Mouse (Mus musculus): Measurements from ENCODE around the gene Lrrc4b. TPM values are rescaled to one million over a fixed set of nuclear protein-coding genes. Genes with fewer than 3 reads are reported as not detected.
A peak's percentile ranks its signal among the peaks of the same experiment; 100 is the strongest.

Lrrc4b gene
- total and polyA plus RNA-seq, 3 experiments = 30.1 to 34.1 (median 33.2) TPM

DNA sequence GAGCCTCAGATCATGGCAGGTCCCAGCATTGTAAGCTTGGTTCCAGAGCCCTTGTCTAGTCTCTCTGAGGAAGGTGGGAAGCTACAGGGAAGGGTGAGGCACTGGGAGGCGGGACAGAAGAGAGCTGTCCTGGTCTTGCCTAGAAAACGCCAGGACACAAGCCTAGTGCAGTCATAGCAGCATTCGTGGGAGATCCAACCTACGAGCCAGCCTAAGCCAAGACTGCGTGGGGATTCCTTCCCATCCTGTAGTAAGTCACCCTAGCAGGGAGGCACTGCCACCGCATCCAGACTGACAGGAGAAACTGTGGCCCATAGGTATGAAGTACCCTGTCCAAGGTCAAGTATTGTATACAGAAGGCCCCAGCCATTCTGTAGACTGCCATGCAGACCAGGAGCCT, 3.7 kb downstream of the Lrrc4b start:
- intact Hi-C loops (cut with DNase I) = no loop called here
- no peak for TF ChIP-seq EP300 (IDR thresholded peaks at IDR 0.05; ENCODE audit: insufficient read depth, low read depth, low read length)
- no peak for TF ChIP-seq POLR2A (IDR thresholded peaks at IDR 0.05; ENCODE audit: insufficient read depth, low read depth, low read length)
- TF ChIP-seq CTCF (IDR thresholded peaks at IDR 0.05) = no peak
- Histone ChIP-seq H3K4me3 (no peak overlapping the region), H3K4me1 (ENCODE audit: control insufficient read depth, insufficient read depth, low read length) (no peaks in the 10 kb centered on the region), H3K27ac (no peak overlapping the region), H3K27me3 (ENCODE audit: control insufficient read depth, insufficient read depth, low read length) (peaks cover 9% of the 10 kb centered on the region), H3K79me2 (replicated peaks; ENCODE audit: control insufficient read depth, insufficient read depth, low read length) (no peaks in the 10 kb centered on the region), H3K36me3 (ENCODE audit: control insufficient read depth, insufficient read depth, low read length) (no peaks in the 10 kb centered on the region), H3K9ac (ENCODE audit: low read depth, low read length) (no peak overlapping the region)
- no peak for DNase-seq
- 71% methylated on average over 6 of the region's 6 CpGs for WGBS

DNA sequence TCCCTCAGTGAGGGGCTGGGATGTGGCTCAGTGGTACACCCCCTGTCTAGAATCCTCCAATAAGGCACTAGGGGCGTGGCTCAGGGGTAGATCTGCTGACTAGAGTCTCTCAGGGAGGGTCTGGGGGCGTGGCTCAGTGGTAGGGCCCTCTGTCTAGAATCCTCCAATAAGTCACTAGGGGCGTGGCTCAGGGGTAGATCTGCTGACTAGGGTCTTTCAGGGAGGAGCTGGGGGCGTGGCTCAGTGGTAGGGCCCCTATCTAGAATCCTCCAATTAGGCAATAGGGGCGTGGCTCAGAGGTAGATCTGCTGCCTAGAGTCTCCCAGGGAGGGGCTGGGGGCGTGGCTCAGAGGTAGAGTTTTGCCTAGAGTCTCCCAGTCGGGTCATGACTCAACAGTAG, 4.6 kb downstream of the Lrrc4b start:
- no peaks in the 10 kb centered on the region for H3K4me1 ChIP-seq (ENCODE audit: control insufficient read depth, insufficient read depth, low read length)
- no peak overlapping the region for H3K4me3 ChIP-seq
- no peak overlapping the region for H3K27ac ChIP-seq
- 9% methylated on average over 7 of the region's 7 CpGs for WGBS
- intact Hi-C loops (cut with DNase I) = no loop called here
- H3K79me2 ChIP-seq (replicated peaks; ENCODE audit: control insufficient read depth, insufficient read depth, low read length) = no peaks in the 10 kb centered on the region
- H3K9ac ChIP-seq (ENCODE audit: low read depth, low read length) = no peak overlapping the region
- no peak for TF ChIP-seq EP300 (IDR thresholded peaks at IDR 0.05; ENCODE audit: insufficient read depth, low read depth, low read length)
- TF ChIP-seq CTCF (IDR thresholded peaks at IDR 0.05) = no peak
- TF ChIP-seq POLR2A (IDR thresholded peaks at IDR 0.05; ENCODE audit: insufficient read depth, low read depth, low read length) = no peak
- no peak for DNase-seq
- H3K27me3 ChIP-seq (ENCODE audit: control insufficient read depth, insufficient read depth, low read length) = peaks cover 7% of the 10 kb centered on the region; the same call in 1 of the 2 replicates
- H3K36me3 ChIP-seq (ENCODE audit: control insufficient read depth, insufficient read depth, low read length) = no peaks in the 10 kb centered on the region

DNA sequence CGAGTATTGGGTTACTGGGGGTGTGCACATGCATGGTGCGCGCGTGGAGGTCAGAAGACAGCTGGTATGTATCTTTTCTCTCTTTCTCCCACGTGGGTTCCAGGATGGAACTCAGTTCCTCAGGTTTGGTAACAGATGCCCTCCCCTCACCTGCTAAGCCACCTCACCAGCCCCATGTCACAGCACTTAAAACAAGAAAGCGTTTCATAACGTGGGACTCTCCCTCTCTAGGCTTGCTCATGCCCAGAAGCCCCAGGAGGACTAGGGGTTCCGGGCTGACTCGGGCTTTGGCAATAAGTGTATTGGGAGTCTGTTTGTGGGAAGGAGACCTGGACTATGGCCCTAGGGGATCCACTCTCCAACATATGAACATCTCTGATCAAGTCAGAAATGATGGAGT, 5.3 kb downstream of the Lrrc4b start:
- 68% methylated on average over 9 of the region's 9 CpGs for WGBS
- no peak overlapping the region for H3K4me3 ChIP-seq
- no peaks in the 10 kb centered on the region for H3K4me1 ChIP-seq (ENCODE audit: control insufficient read depth, insufficient read depth, low read length)
- no peaks in the 10 kb centered on the region for H3K79me2 ChIP-seq (replicated peaks; ENCODE audit: control insufficient read depth, insufficient read depth, low read length)
- H3K9ac ChIP-seq (ENCODE audit: low read depth, low read length) = no peak overlapping the region
- H3K27me3 ChIP-seq (ENCODE audit: control insufficient read depth, insufficient read depth, low read length) = peaks cover 5% of the 10 kb centered on the region; the same call in 1 of the 2 replicates
- no peaks in the 10 kb centered on the region for H3K36me3 ChIP-seq (ENCODE audit: control insufficient read depth, insufficient read depth, low read length)
- no peak for TF ChIP-seq POLR2A (IDR thresholded peaks at IDR 0.05; ENCODE audit: insufficient read depth, low read depth, low read length)
- TF ChIP-seq CTCF (IDR thresholded peaks at IDR 0.05) = no peak
- TF ChIP-seq EP300 (IDR thresholded peaks at IDR 0.05; ENCODE audit: insufficient read depth, low read depth, low read length) = no peak
- intact Hi-C loops (cut with DNase I) = no loop called here
- no peak for DNase-seq
- H3K27ac ChIP-seq = no peak overlapping the region

DNA sequence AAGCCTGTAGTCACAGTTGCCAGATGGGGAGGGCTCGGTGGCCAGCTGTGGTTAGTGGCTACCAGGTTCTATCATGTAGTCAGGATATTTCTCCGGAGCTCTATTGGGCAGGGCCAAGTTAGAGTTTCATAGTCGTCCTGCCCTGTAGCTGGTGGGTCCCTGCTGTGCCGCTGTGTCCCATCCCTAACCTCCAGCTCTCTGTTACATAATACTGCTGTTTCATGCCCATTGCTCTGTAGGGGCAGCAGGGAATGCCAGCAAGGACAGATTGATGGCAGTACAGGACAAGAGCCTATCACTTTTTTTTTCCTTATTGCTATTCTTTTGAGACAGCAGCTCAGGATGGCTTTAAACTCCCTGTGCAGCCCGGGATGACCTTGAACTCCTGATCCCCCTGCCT, 7.0 kb downstream of the Lrrc4b start:
- intact Hi-C loops (cut with DNase I) = no loop called here
- H3K27me3 ChIP-seq (ENCODE audit: control insufficient read depth, insufficient read depth, low read length) = no peaks in the 10 kb centered on the region
- DNase-seq = no peak
- H3K4me3 ChIP-seq = no peak overlapping the region
- TF ChIP-seq POLR2A (IDR thresholded peaks at IDR 0.05; ENCODE audit: insufficient read depth, low read depth, low read length) (no peak), EP300 (IDR thresholded peaks at IDR 0.05; ENCODE audit: insufficient read depth, low read depth, low read length) (no peak), CTCF (IDR thresholded peaks at IDR 0.05) (no peak)
- no peaks in the 10 kb centered on the region for H3K4me1 ChIP-seq (ENCODE audit: control insufficient read depth, insufficient read depth, low read length)
- no peaks in the 10 kb centered on the region for H3K79me2 ChIP-seq (replicated peaks; ENCODE audit: control insufficient read depth, insufficient read depth, low read length)
- no peaks in the 10 kb centered on the region for H3K36me3 ChIP-seq (ENCODE audit: control insufficient read depth, insufficient read depth, low read length)
- no peak overlapping the region for H3K27ac ChIP-seq
- no peak overlapping the region for H3K9ac ChIP-seq (ENCODE audit: low read depth, low read length)
- WGBS = 67% methylated on average over 5 of the region's 5 CpGs

DNA sequence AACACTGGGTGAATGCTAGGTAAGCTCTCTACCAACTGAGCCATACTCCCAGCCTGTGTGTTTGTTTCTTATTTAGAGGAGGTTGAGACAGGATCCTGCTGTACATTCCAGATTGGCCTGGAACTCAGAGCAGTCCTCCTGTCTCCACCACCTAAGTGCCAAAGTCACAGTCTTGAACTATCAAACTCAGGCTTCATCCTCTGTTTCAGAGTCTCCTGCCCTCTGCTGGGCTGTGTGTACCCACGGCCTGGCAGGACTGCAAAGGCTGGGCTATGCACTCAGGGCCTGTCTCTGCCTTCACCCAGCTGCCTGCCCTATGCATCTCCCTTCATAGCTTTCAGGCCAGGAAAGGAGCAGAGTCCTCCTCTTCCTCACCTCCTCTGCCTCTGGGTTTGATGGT, 7.4 kb downstream of the Lrrc4b start:
- H3K27me3 ChIP-seq (ENCODE audit: control insufficient read depth, insufficient read depth, low read length) = no peaks in the 10 kb centered on the region
- H3K4me1 ChIP-seq (ENCODE audit: control insufficient read depth, insufficient read depth, low read length) = no peaks in the 10 kb centered on the region
- no peak overlapping the region for H3K27ac ChIP-seq
- H3K4me3 ChIP-seq = no peak overlapping the region
- intact Hi-C loops (cut with DNase I) = no loop called here
- TF ChIP-seq EP300 (IDR thresholded peaks at IDR 0.05; ENCODE audit: insufficient read depth, low read depth, low read length) (no peak), CTCF (IDR thresholded peaks at IDR 0.05) (peak; percentile 28)
- WGBS = 21% methylated on average over 1 of the region's 1 CpGs
- DNase-seq = no peak
- H3K9ac ChIP-seq (ENCODE audit: low read depth, low read length) = no peak overlapping the region
- no peaks in the 10 kb centered on the region for H3K36me3 ChIP-seq (ENCODE audit: control insufficient read depth, insufficient read depth, low read length)
- H3K79me2 ChIP-seq (replicated peaks; ENCODE audit: control insufficient read depth, insufficient read depth, low read length) = no peaks in the 10 kb centered on the region

DNA sequence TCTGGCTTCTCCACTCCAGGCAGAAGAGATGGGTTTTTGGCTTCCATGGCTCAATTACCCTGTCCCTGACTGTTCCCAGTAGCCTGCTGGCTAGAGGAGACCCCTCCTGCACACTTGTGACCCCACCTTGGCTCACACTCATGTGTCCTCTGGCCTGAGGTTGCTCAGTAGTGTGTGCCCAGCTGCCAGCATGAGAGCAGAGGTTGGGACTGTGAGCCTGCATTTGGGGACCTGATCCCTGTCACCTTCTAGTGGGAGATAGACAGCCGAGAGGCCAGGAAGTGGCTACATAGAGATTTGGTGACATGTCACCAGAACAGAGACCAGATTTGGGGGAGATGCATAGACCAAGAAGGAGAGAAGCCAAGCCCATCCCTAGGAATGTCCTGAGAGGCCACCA, 8.4 kb downstream of the Lrrc4b start:
- no peak overlapping the region for H3K27ac ChIP-seq
- intact Hi-C loops (cut with DNase I) = no loop called here
- 48% methylated on average over 1 of the region's 1 CpGs for WGBS
- H3K4me3 ChIP-seq = no peak overlapping the region
- no peaks in the 10 kb centered on the region for H3K36me3 ChIP-seq (ENCODE audit: control insufficient read depth, insufficient read depth, low read length)
- H3K79me2 ChIP-seq (replicated peaks; ENCODE audit: control insufficient read depth, insufficient read depth, low read length) = no peaks in the 10 kb centered on the region
- no peak overlapping the region for H3K9ac ChIP-seq (ENCODE audit: low read depth, low read length)
- no peak for TF ChIP-seq POLR2A (IDR thresholded peaks at IDR 0.05; ENCODE audit: insufficient read depth, low read depth, low read length)
- no peak for TF ChIP-seq CTCF (IDR thresholded peaks at IDR 0.05)
- no peak for TF ChIP-seq EP300 (IDR thresholded peaks at IDR 0.05; ENCODE audit: insufficient read depth, low read depth, low read length)
- DNase-seq = no peak
- no peaks in the 10 kb centered on the region for H3K4me1 ChIP-seq (ENCODE audit: control insufficient read depth, insufficient read depth, low read length)
- H3K27me3 ChIP-seq (ENCODE audit: control insufficient read depth, insufficient read depth, low read length) = peaks cover 2% of the 10 kb centered on the region; the same call in 1 of the 2 replicates
